Mouse (Mus musculus) spleen, postnatal 0 days (tissue): ENCODE results near the gene Reep6. TPM values are rescaled to one million over a fixed set of nuclear protein-coding genes. Genes with fewer than 3 reads are reported as not detected.

Experiments
- polyA plus RNA-seq: library from polyadenylated mRNA; unstranded; fragments of >200 nt; fragmentation: Nextera tagmentation; extraction: Ambion mirVana; gene quantifications from 2 replicates; pipeline ENCODE4 v1.2.1, GENCODE M21; 2015

Gene Reep6
- polyA plus RNA-seq: 5.7 and 6.7 TPM in 2 replicates

DNA sequence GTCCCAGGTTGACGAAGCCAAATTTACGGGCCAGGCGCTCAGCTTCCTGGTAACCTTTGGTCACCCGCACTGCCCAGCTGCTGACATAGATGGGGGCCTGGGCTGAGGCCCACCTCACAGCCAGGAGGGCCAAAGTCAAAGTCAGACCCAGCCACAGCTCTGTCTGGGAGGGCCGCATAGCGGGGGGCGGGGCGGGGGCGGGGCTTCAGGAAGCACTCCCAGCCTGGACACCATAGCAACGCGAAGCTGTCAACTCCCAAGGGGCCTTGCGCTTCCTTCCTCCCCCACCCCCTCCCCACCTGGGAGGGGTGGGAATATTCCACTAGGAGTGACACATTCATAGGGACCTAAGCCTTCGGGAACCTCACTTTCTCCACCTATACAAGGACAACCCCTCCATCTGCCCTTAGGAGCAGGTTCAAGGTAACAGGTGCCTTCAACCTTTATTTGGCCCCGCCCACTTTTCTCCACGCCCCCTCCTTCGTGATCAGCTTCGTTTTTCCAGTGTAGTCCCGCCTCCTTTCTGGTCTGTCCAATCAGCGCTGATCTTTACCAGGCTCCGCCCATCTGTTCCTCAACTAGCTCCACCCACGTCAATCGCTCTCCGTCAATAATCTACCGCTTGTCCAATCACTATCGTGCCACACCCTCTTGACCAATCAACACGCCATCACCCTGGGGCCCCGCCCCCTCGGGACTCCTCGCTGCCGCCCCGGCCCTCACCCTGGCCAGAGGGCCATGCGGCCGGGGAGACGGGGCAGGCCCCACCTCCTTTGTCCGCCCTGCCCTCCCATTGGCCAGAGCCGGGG is at the start of gene Reep6, which contains the start of gene Pcsk4:
TSS of gene Reep6 (plus strand) at position 681 of the 809 bp plus-strand sequence.
TSS of gene Pcsk4 (minus strand) at position 226 of the 809 bp plus-strand sequence.

DNA sequence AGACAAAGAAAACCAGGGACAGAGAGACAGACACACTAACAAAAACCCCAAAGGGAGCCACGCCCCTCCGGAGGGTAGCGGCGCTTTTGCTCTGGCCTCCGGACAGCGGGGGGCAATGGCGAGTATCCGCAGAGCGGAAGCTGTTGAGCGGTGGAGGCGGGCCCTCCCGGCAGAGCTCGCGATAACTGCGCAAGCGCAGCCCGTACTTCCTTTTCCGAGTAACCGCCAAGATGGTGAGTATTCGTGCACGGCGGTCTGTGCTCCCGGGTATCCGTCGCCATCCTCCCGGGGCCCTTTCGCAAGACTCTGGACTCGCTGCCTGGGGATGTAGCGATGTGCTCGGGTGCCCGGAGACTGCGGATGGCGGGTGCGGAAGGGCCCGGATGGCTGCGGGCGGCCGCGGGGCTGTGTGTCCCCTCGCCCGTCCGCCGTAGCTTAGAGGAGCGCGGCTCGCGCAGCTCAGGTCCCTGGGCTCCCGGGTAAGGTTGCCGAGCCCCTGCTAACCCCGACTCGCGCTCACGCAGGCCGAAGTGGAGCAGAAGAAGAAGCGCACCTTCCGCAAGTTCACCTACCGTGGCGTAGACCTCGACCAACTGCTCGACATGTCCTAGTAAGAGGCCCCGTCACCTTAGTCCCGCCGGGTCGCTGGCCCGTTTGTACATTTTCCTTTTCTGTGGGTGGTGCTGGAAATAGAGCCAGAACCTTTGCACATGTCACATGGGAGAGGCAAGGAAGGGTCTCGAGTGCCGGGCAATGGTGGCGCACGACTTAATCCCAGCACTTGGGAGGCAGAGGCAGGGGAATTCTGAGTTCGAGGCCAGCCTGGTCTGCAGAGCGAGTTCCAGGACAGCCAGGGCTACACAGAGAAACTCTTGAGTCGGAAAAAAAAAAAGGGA is 37.3 kb upstream of the Reep6 start, which contains the start of gene Rps15:
TSS of gene Rps15 (plus strand) at position 203 of the 896 bp plus-strand sequence.

DNA sequence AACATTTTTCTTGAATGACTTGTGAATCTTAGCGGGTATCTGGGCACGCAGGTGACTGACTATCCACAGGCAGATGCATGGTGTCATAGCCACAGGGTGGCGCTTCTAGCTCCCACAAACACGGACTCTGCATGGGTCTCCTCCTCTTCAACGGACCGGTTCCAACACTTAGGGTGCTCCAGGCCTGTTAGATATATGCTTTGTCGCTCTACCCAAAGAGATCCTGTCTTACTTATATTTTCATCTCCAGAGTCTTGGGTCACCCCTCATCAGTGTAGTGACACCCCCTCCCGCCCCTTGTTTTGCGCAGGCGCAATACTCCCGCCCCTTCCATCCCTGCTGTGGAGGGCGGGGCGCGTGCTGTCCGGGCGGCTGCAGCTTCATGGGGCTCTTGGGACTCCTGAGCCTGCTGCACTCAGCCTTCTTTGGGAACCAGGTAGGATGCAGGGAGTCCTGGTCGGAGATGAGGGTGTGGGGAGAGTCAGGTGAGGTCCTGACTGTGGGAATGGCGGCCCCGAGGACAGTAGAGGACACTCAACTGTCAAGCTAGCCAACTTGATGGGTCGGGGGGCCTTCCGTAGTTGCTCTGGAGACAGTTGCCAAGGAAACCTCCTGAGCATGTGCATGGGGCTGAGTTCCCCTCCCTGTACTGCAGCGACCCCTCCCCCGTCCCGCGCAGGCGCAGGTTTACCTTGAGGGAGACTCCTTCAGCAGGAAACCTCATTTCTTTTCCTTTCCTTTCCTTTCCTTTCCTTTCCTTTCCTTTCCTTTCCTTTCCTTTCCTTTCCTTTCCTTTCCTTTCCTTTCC is 33.9 kb upstream of the Reep6 start, which contains the start of gene Apc2:
TSS of gene Apc2 (plus strand) at position 360 of the 808 bp plus-strand sequence.

DNA sequence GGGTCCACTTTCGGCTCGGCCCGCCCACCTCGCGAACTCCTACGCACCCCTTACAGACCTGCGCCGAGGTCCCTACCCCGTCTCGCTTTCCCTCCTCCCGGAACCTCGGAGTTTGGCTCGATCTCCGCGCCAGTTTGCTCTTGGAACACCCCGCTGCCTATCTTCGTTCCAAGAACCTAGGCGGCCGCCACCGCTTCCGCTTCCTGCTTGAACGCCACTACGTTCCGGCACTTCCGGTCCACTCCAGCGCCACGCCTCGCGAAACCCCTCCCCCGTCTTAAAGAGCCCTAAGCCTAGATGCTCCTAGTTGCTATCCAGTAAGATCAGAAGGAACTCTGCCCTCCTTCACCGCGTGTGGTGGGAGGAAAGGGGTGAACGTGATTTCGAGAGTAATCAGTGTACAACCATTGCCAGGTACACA is 9.4 kb upstream of the Reep6 start, which contains the start of gene 2310011J03Rik:
TSS of gene 2310011J03Rik (minus strand) at position 198 of the 421 bp plus-strand sequence.

DNA sequence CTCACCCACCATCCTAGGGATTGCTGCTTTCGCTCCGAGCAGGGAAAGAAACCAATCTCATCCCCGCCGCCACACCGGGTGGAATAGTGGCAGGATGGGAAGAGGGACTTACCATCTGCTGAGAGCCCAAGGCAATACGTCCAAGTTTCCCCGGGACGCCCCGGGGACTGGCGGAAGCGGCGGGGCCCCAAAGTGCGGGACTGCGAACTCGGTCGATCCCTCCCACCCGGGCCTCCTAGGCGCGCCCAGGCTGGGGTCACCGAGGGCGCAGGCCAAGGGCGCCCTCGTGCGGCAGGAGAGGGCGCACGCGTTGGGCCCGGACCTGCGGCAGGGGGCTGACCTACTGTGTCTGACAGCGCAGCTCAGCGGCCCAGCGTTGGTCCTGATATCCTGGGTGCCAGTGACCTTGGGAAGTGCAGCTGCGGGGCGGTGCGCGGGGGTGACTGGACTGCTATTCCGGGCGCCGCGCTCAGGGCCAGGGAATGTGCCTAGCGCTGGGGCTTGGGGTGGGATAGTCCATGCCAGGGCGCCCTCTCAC is 18.6 kb downstream of the Reep6 start, which contains the start of gene Adamtsl5:
TSS of gene Adamtsl5 (minus strand) at position 169 of the 538 bp plus-strand sequence.

DNA sequence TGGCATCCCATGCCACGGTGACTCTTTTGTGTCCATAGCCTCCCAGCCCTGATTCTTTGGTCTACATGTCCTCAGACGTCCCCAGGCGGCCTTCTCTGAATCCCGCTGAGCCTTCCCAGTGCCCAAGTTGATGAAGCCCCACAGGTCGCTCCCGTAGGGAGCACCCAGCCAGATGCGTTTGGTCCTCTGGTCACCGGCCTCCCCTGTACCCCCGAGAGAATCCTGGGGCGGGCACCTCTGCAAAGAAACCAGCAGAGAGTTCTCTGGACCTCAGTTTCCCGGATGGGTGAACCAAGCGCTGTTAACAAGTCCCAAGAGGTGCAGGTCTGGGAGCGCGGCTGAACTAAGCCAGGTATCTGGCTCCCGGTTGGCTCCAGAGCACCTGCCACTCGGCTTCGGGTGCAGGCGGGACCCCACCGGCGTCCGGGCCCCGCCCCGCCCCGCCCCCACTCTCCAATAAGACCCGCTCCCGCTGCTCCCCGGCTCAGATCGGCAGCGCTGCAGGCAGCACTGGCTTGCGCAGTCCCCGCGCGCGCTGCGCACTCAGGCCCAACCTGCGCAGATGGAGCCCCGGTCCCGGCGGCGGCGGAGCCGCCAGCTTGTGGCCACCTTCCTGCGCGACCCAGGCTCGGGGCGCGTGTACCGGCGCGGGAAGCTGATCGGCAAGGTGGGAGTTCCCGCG is 26.4 kb downstream of the Reep6 start, which contains the start of gene Plk5:
TSS of gene Plk5 (plus strand) at position 459 of the 682 bp plus-strand sequence.

Other genes with a start within 250 kb of the Reep6 start
- 15.9 and 16.2 TPM in 2 replicates for gene Sbno2, start 224.4 kb upstream of the Reep6 start, polyA plus RNA-seq
- gene Stk11, start 214.2 kb upstream of the Reep6 start, polyA plus RNA-seq: 27.2 and 28.1 TPM in 2 replicates
- gene Atp5d, start 191.3 kb upstream of the Reep6 start, polyA plus RNA-seq: 340 and 357 TPM in 2 replicates
- 0.64 and 1.0 TPM in 2 replicates for gene Cbarp, start 189.1 kb upstream of the Reep6 start, polyA plus RNA-seq
- 6.4 and 8.1 TPM in 2 replicates for gene Midn, start 181.7 kb upstream of the Reep6 start, polyA plus RNA-seq
- gene Cirbp, start 164.0 kb upstream of the Reep6 start, polyA plus RNA-seq: 139 and 157 TPM in 2 replicates
- gene 1600002K03Rik, start 157.0 kb upstream of the Reep6 start, polyA plus RNA-seq: 11.0 and 12.5 TPM in 2 replicates
- gene Efna2, start 150.5 kb upstream of the Reep6 start, polyA plus RNA-seq: 2.0 and 3.0 TPM in 2 replicates
- 34.1 and 39.0 TPM in 2 replicates for gene Mum1, start 103.5 kb upstream of the Reep6 start, polyA plus RNA-seq
- gene Ndufs7, start 80.8 kb upstream of the Reep6 start, polyA plus RNA-seq: 272 and 282 TPM in 2 replicates
- 6.0 and 8.6 TPM in 2 replicates for gene Gamt, start 68.9 kb upstream of the Reep6 start, polyA plus RNA-seq
- gene Dazap1, start 68.5 kb upstream of the Reep6 start, polyA plus RNA-seq: 45.5 and 45.9 TPM in 2 replicates
- gene Rps15, start 37.5 kb upstream of the Reep6 start, polyA plus RNA-seq: 877 and 915 TPM in 2 replicates
- 0.12 and 0.13 TPM in 2 replicates for gene Apc2, start 34.0 kb upstream of the Reep6 start, polyA plus RNA-seq
- 51.7 and 54.7 TPM in 2 replicates for gene 2310011J03Rik, start 9.4 kb upstream of the Reep6 start, polyA plus RNA-seq
- gene Pcsk4, start 455 bp upstream of the Reep6 start, polyA plus RNA-seq: 5.2 and 5.4 TPM in 2 replicates
- 3.7 and 3.8 TPM in 2 replicates for gene Adamtsl5, start 18.5 kb downstream of the Reep6 start, polyA plus RNA-seq
- 0.12 TPM in 1 of 2 replicates, not detected in the other for gene Plk5, start 26.5 kb downstream of the Reep6 start, polyA plus RNA-seq
- 2.8 TPM in 2 replicates for gene Mex3d, start 57.7 kb downstream of the Reep6 start, polyA plus RNA-seq
- gene Mbd3, start 69.6 kb downstream of the Reep6 start, polyA plus RNA-seq: 57.4 and 67.9 TPM in 2 replicates
- 586 and 595 TPM in 2 replicates for gene Uqcr11, start 76.9 kb downstream of the Reep6 start, polyA plus RNA-seq
- gene Tcf3, start 103.7 kb downstream of the Reep6 start, polyA plus RNA-seq: 82.3 and 82.6 TPM in 2 replicates
- gene Onecut3, start 164.9 kb downstream of the Reep6 start, polyA plus RNA-seq: not detected in 2 replicates
- gene Atp8b3, start 209.2 kb downstream of the Reep6 start, polyA plus RNA-seq: 0.12 and 0.22 TPM in 2 replicates
- 13.4 and 14.4 TPM in 2 replicates for gene Rexo1, start 231.6 kb downstream of the Reep6 start, polyA plus RNA-seq
- gene Klf16, start 247.4 kb downstream of the Reep6 start, polyA plus RNA-seq: 16.4 and 16.8 TPM in 2 replicates